Mouse (Mus musculus) forebrain, embryonic 16.5 days (tissue): Measurements from ENCODE around the gene Eif3l. TPM values are rescaled to one million over a fixed set of nuclear protein-coding genes. Genes with fewer than 3 reads are reported as not detected.

Source experiments
- ATAC-seq: fragments of 200-750 bp; cut with Nextera tagmentation; 2 replicates; pipeline ENCODE4 v1.8.0; 2017; ENCODE audit warnings: mild to moderate bottlenecking, moderate library complexity
- H3K27ac ChIP-seq: fragments of 300-500 bp; sonication (generic); 2 replicates; pipeline ENCODE4 v1.5.1; 2014; ENCODE audit warnings: low read length, control low read depth
- H3K27me3 ChIP-seq: fragments of 300-500 bp; sonication (generic); replicated peaks from 2 replicates; pipeline ENCODE4 v1.6.1; 2014; ENCODE audit warnings: low read length; ENCODE audit not compliant: control insufficient read depth, insufficient read depth
- H3K36me3 ChIP-seq: fragments of 300-500 bp; sonication (generic); 2 replicates; pipeline ENCODE4 v1.6.1; 2014; ENCODE audit not compliant: control insufficient read depth, insufficient read depth
- H3K4me1 ChIP-seq: fragments of 300-500 bp; sonication (generic); replicated peaks from 2 replicates; pipeline ENCODE4 v1.6.1; 2014; ENCODE audit warnings: low read length; ENCODE audit not compliant: control insufficient read depth, insufficient read depth
- H3K4me2 ChIP-seq: fragments of 300-500 bp; sonication (generic); 2 replicates; pipeline ENCODE4 v1.6.1; 2014; ENCODE audit warnings: mild to moderate bottlenecking, low read length, control low read depth
- H3K4me3 ChIP-seq: fragments of 300-500 bp; sonication (generic); replicated peaks from 2 replicates; pipeline ENCODE4 v1.5.1; 2014; ENCODE audit warnings: mild to moderate bottlenecking, low read length, control low read depth
- H3K9ac ChIP-seq: fragments of 300-500 bp; sonication (generic); replicated peaks from 2 replicates; pipeline ENCODE4 v1.6.1; 2014; ENCODE audit warnings: low read depth, low read length, control low read depth
- H3K9me3 ChIP-seq: fragments of 300-500 bp; sonication (generic); 2 replicates; pipeline ENCODE4 v1.6.1; 2016; ENCODE audit warnings: low read length; ENCODE audit not compliant: control insufficient read depth
- WGBS: fragments of 180-500 bp; shearing (Covaris S2); extraction: QIAGEN DNeasy Blood & Tissue Kit; methylation state at CpG from one replicate; pipeline ENCODE4 v1.1.7; 2014; 5-methylcytosine and 5-hydroxymethylcytosine counted together
- polyA plus RNA-seq: library from polyadenylated mRNA; unstranded; fragments of >200 nt; fragmentation: Nextera tagmentation; extraction: Ambion mirVana; gene quantifications from 2 replicates; pipeline ENCODE4 v1.2.1, GENCODE M21; 2015

The Eif3l gene
- polyA plus RNA-seq, 1 experiment from 2014 or later: 188 TPM

DNA sequence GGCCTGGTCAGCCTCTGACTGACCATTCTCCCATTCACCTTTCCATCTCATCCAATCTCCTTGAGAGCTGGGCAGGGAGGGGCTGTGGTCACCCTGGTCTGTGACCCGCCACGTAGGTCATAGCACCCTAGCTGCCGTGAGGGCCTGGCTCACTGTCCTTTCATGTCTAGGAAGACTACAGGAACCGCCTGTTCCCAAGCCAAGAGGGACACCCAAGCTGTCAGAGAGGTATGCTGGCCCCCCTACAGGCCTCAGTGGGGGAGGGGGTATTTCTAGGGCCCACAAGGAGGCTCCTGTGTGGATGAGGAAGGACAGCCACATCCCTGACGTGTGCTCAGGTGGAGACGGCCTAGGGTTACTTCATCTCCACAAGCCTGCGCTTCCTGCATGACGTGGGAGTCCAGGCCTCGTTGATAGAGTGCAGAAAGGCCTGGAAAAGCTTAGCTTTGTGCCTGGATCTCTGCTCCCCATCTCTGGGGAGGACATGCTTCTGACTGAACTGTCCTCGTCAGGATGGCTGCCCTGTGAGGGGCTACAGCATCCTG is 49.4 kb downstream of the Eif3l start:
- H3K27me3 ChIP-seq: no peaks in the 10 kb centered on the region
- no peak overlapping the region for H3K4me2 ChIP-seq
- WGBS: 87% methylated on average over 10 of the region's 10 CpGs
- H3K9me3 ChIP-seq: no peaks in the 10 kb centered on the region
- H3K27ac ChIP-seq: no peak overlapping the region
- H3K9ac ChIP-seq: no peak overlapping the region
- no peaks in the 10 kb centered on the region for H3K4me1 ChIP-seq
- H3K4me3 ChIP-seq: no peak overlapping the region
- ATAC-seq: no peak
- peaks cover 12% of the 10 kb centered on the region for H3K36me3 ChIP-seq

DNA sequence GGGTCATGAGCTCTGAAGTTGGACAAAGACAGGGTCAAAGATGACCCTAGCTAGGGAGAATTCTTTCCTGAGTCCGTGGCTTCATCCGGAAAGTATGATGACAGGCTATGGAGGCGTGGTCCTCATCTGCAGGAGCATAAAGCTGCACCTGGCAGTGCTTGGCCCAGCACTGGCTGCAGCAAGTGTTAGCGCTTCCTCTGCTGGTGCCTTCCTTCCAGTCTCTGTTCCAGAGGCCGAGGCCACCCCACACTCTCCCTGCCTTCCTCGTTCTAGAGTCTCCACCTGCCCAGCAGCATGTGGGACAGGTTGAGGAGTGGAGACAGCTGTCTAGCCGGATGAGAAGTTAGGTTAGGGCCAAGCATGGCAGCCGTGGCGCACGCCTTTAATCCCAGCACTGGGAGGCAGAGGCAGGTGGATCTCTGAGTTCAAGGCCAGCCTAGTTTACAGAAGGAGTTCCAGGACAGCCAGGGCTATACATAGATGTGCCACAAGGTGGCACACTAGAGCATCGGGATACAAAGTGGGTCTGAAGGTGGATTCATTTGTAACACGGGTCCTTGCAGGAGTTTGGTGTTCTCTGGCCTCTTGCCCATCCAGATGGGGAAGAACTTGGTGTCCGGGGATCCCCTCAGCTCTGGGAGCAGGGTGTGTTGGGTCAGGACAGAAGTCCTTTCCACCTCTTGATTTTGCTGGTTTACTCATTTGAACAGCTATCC is 51.4 kb downstream of the Eif3l start:
- ATAC-seq: no peak
- Histone ChIP-seq H3K27me3 (no peaks in the 10 kb centered on the region), H3K9ac (no peak overlapping the region), H3K36me3 (peaks cover 16% of the 10 kb centered on the region), H3K4me1 (no peaks in the 10 kb centered on the region), H3K27ac (no peak overlapping the region), H3K4me2 (no peak overlapping the region), H3K9me3 (no peaks in the 10 kb centered on the region), H3K4me3 (no peak overlapping the region)
- WGBS: 83% methylated on average over 13 of the region's 13 CpGs

DNA sequence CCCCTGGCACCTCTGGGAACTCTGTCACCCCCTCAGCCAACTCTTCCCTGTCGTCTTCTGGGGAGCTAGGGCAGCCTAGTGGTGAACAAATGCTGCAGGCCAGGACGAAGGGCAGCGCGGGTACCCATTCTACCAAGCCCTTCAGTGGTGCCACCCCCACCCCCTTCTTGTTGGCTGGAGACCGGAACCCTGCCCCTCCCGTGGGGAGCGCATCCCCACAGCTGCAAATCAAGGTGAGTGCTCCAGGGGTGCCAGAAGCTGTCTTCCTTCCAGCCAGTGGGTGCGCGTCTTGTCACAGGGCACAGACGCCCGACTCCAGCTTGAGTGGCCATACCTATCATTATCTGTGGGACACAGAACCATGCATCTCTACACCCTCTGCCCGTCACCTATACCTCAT is 52.1 kb downstream of the Eif3l start:
- WGBS: 94% methylated on average over 12 of the region's 12 CpGs
- Histone ChIP-seq H3K27ac (no peak overlapping the region), H3K9ac (no peak overlapping the region), H3K9me3 (no peaks in the 10 kb centered on the region), H3K4me3 (no peak overlapping the region), H3K4me2 (no peak overlapping the region), H3K27me3 (no peaks in the 10 kb centered on the region), H3K36me3 (peaks cover 18% of the 10 kb centered on the region), H3K4me1 (no peaks in the 10 kb centered on the region)
- no peak for ATAC-seq

DNA sequence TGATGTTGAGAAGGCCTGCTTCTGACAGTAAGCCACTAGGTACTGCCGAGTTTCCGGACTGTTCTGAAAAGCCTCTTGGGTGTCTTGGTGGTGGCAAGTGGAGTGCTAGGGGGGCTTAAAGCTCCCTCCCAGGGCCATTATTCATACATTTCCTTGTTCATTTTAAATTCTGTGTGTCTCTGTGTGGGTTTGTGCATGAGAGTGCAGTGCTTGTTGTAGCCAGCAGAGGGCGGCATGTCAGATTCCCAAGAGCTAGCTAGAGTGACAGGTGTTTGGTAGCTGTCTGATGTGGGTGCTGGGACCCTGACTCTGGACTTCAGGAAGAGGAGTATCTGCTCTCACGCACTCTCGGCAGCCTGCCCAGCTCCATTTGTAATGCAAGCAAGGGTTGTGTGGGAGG is 53.2 kb downstream of the Eif3l start:
- 97% methylated on average over 5 of the region's 5 CpGs for WGBS
- H3K4me1 ChIP-seq: no peaks in the 10 kb centered on the region
- H3K4me2 ChIP-seq: no peak overlapping the region
- no peak overlapping the region for H3K4me3 ChIP-seq
- no peak for ATAC-seq
- no peaks in the 10 kb centered on the region for H3K27me3 ChIP-seq
- H3K27ac ChIP-seq: no peak overlapping the region
- no peak overlapping the region for H3K9ac ChIP-seq
- peaks cover 18% of the 10 kb centered on the region for H3K36me3 ChIP-seq
- no peaks in the 10 kb centered on the region for H3K9me3 ChIP-seq

DNA sequence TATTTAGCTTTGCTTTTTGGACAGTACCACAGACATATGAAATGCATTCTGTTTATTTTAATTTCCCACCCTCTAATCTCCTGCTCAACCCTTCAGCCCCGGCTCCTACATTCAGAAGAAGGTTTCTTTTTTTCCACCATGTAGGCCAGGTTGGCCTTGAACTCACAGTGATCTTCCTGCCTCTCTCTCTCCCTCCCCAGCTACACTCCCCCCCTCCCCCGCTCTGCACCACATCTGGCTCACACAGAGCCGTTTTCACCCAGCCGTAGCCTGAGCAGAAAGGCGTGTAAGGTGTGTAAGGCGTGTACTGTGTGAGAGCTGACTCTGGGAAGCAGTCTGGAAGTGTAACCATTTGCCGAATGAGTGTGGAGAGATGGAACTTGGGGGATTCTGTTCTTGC is 54.3 kb downstream of the Eif3l start:
- ATAC-seq: no peak
- no peak overlapping the region for H3K4me3 ChIP-seq
- 82% methylated on average over 7 of the region's 7 CpGs for WGBS
- no peaks in the 10 kb centered on the region for H3K27me3 ChIP-seq
- H3K9me3 ChIP-seq: no peaks in the 10 kb centered on the region
- H3K4me2 ChIP-seq: no peak overlapping the region
- H3K4me1 ChIP-seq: no peaks in the 10 kb centered on the region
- H3K27ac ChIP-seq: no peak overlapping the region
- peaks cover 18% of the 10 kb centered on the region for H3K36me3 ChIP-seq
- no peak overlapping the region for H3K9ac ChIP-seq

DNA sequence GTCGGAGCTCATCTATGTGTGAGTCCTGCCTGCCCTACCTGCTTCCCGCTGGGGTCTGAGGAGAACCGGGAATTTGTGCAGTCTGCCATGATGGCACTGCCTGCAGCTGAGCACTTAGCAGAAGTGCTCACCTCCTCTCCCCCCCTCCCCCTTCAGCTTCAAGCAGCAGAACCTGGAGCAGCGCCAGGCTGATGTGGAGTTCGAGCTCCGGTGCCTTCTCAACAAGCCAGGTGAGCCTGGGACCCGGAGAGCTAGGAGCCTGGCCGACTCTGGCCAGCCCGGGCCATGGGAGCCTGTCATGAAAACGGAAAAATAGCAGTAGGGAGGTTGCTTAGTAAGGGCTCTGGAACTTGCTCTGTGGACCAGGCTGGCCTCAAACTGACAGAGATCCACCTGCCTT is 55.8 kb downstream of the Eif3l start:
- Histone ChIP-seq H3K36me3 (peaks cover 18% of the 10 kb centered on the region), H3K27ac (no peak overlapping the region), H3K9ac (no peak overlapping the region), H3K9me3 (no peaks in the 10 kb centered on the region), H3K4me1 (no peaks in the 10 kb centered on the region), H3K4me2 (no peak overlapping the region), H3K27me3 (no peaks in the 10 kb centered on the region), H3K4me3 (no peak overlapping the region)
- ATAC-seq: no peak
- 75% methylated on average over 10 of the region's 10 CpGs for WGBS

DNA sequence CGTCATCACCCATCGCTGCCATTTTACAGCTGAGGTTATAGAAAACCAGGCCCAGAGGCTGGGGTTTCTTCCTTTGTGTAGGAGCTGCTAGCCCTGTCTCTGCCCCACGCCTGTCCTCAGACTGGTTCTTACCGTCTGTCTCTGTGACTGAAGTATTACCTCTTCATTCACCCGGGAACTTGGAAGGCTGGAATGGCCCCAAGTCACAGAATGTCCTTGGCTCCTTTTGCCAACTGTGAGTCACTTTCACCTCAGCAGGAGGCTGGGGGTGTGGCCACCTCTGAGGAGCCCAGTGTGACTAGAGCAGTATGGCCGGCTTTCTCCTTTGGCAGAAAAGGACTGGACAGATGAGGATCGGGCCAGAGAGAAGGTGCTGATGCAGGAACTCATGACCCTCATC is 56.5 kb downstream of the Eif3l start:
- Histone ChIP-seq H3K36me3 (peaks cover 18% of the 10 kb centered on the region), H3K4me1 (no peaks in the 10 kb centered on the region), H3K27ac (no peak overlapping the region), H3K9me3 (no peaks in the 10 kb centered on the region), H3K9ac (no peak overlapping the region), H3K4me3 (no peak overlapping the region), H3K27me3 (no peaks in the 10 kb centered on the region), H3K4me2 (no peak overlapping the region)
- 70% methylated on average over 7 of the region's 7 CpGs for WGBS
- ATAC-seq: no peak

DNA sequence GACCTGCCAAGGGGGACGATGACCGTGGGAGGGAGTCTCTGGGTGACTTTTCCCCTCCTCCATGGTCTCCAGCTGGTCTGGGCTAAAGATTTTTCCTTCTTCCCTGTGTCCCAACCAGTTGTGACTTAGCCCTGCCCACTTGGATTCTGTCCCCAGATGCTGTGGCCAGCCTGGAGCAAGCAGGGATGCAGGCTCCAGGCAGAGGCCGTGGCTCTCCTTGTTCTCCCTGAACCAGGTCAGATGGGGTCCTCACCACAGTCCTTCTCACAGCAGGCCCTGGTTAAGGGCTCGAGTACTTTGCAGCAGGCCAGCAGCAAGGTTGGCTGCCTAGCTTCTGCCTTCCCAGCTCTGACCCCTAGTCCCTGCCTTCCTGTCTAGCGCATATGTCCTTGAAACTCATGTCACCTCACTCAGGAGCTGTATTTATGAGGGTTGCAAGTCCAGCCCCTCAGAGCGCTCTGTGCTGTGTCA is 58.2 kb downstream of the Eif3l start:
- Histone ChIP-seq H3K9me3 (no peaks in the 10 kb centered on the region), H3K4me1 (no peaks in the 10 kb centered on the region), H3K4me2 (no peak overlapping the region), H3K27me3 (no peaks in the 10 kb centered on the region), H3K27ac (no peak overlapping the region), H3K9ac (no peak overlapping the region), H3K36me3 (peaks cover 7% of the 10 kb centered on the region), H3K4me3 (no peak overlapping the region)
- no peak for ATAC-seq
- 87% methylated on average over 5 of the region's 6 CpGs for WGBS

DNA sequence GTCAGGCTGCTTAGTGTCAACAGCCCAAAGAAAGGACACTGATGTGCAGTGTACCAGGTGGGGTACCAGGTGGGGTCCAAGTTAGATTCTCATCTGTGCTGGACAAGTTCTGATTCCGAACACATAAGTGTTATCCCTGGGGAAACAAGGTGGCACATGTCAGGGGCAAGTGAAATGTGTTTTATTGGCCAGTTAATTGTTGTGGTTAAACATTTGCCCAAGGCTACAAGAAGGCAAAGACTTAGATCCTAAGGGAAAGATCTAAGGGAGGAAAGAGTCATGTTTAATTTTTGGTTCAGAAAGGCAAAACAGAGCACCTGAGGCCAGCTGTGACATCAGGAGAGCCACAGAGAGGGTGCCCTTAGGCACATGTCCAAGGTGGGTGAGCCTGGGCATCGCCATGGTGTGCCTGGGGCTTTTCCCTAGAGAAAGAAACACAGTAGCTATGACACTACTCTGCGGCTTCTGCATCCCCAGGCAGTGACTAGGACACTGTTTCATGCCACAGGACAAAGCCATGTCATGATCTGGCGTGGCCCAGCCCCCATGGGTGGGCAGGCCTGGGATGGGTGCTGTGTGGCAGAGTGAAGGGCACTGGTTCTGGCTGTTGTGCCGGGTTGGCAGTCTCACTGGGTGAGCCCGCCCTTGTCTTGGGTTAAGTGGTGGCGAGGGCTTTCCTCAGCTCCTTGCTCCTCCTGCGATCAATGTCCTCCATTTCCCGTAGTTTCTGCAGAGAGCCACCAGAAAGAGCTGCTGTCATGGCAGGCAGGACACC is 59.7 kb downstream of the Eif3l start:
- no peak overlapping the region for H3K9ac ChIP-seq
- peaks cover 7% of the 10 kb centered on the region; the same call in 1 of the 2 replicates for H3K36me3 ChIP-seq
- H3K27me3 ChIP-seq: no peaks in the 10 kb centered on the region
- H3K4me1 ChIP-seq: no peaks in the 10 kb centered on the region
- ATAC-seq: no peak
- H3K27ac ChIP-seq: no peak overlapping the region
- no peaks in the 10 kb centered on the region for H3K9me3 ChIP-seq
- WGBS: 84% methylated on average over 9 of the region's 9 CpGs
- no peak overlapping the region for H3K4me3 ChIP-seq
- H3K4me2 ChIP-seq: no peak overlapping the region
